Mouse (Mus musculus) lung, adult 2 months (tissue): Measurements from ENCODE around the gene Mfsd4a.

Source experiments
- CTCF ChIP-seq: fragments of 200-500 bp; IDR thresholded peaks from 2 replicates; pipeline ENCODE4 v1.5.1; 2011; ENCODE audit warnings: mild to moderate bottlenecking, low read length, control low read depth; ENCODE audit not compliant: insufficient read depth
- POLR2A ChIP-seq: fragments of 200-500 bp; IDR thresholded peaks from 2 replicates; pipeline ENCODE4 v1.6.1; 2011; ENCODE audit warnings: low read depth, mild to moderate bottlenecking, control low read depth, low read length, borderline replicate concordance; ENCODE audit errors: extremely low read depth

- TF ChIP-seq CTCF (no peak), POLR2A (no peak)
Observed at GRCm38 (mm10) chr1:132101953-132102697, 34.3 kb upstream of the Mfsd4a start.
